Comparison of ENCODE assay signal across 1 mouse cellular context in genomic region chr5:30104339-30104738, GRCm38 (mm10).
TF ChIP-seq lines count a peak whose summit lies in the region.

No protein-coding gene starts in this region.

TF ChIP-seq in MEL, 35 proteins besides CTCF, POLR2A, EP300 and RAD21:
- TF ChIP-seq RCOR1 (IDR thresholded peaks at IDR 0.05; ENCODE audit: low read depth, low read length) (no peak), GATA1 (IDR thresholded peaks at IDR 0.05; ENCODE audit: low read depth, low read length) (no peak), HCFC1 (IDR thresholded peaks at IDR 0.05; ENCODE audit: low read depth, low read length) (no peak), ZC3H11A (IDR thresholded peaks at IDR 0.05; ENCODE audit: low read depth, low read length) (no peak), MYC (IDR thresholded peaks at IDR 0.05; ENCODE audit: low read depth, low read length) (no peak), TCF12 (IDR thresholded peaks at IDR 0.05; ENCODE audit: low read depth, low read length) (no peak), CHD2 (IDR thresholded peaks at IDR 0.05; ENCODE audit: low read length) (no peak), MAX (IDR thresholded peaks at IDR 0.05; ENCODE audit: low read length) (no peak), CHD1 (IDR thresholded peaks at IDR 0.05; ENCODE audit: low read depth, low read length) (no peak), MXI1 (IDR thresholded peaks at IDR 0.05; ENCODE audit: low read depth, low read length) (no peak), SIN3A (IDR thresholded peaks at IDR 0.05; ENCODE audit: low read length) (no peak), USF1 (IDR thresholded peaks at IDR 0.05; ENCODE audit: low read depth, low read length) (no peak), ETS1 (IDR thresholded peaks at IDR 0.05; ENCODE audit: low read depth, low read length) (no peak), KAT2A (conservative IDR thresholded peaks at IDR 0.05; ENCODE audit: low read depth, low read length) (no peak), BHLHE40 (IDR thresholded peaks at IDR 0.05; ENCODE audit: borderline replicate concordance, low read depth, low read length) (no peak), TAL1 (IDR thresholded peaks at IDR 0.05; ENCODE audit: low read length) (no peak), USF2 (IDR thresholded peaks at IDR 0.05; ENCODE audit: borderline replicate concordance in 1 of 2, insufficient read depth in 1 of 2, low read depth in 1 of 2, low read length in 2 of 2) (no peak), ZMIZ1 (IDR thresholded peaks at IDR 0.05; ENCODE audit: low read depth, low read length) (no peak), MEF2A (IDR thresholded peaks at IDR 0.05; ENCODE audit: extremely low read depth, insufficient replicate concordance, low read depth, low read length, poor library complexity, severe bottlenecking) (no peak), ELF1 (IDR thresholded peaks at IDR 0.05; ENCODE audit: low read depth, low read length) (no peak)
